Mouse (Mus musculus) small intestine, adult 2 months (tissue): ENCODE results near the gene Ckm. TPM values are rescaled to one million over a fixed set of nuclear protein-coding genes. Genes with fewer than 3 reads are reported as not detected.

Experiments
- H3K27ac ChIP-seq: fragments of 200-500 bp; 2 replicates; pipeline ENCODE4 v1.5.1; 2012; ENCODE audit warnings: low read depth, low read length, control low read depth, inconsistent platforms; ENCODE audit not compliant: insufficient read depth
- H3K27me3 ChIP-seq: fragments of 200-500 bp; 2 replicates; pipeline ENCODE4 v1.6.1; 2012; ENCODE audit warnings: mild to moderate bottlenecking, moderate library complexity, low read length, inconsistent platforms; ENCODE audit not compliant: control insufficient read depth, insufficient read depth
- H3K36me3 ChIP-seq: fragments of 200-500 bp; 2 replicates; pipeline ENCODE4 v1.6.1; 2012; ENCODE audit warnings: mild to moderate bottlenecking, low read length, control low read depth, inconsistent platforms; ENCODE audit not compliant: control insufficient read depth, insufficient read depth
- H3K4me1 ChIP-seq: fragments of 200-500 bp; 2 replicates; pipeline ENCODE4 v1.6.1; 2012; ENCODE audit warnings: low read length, inconsistent platforms, mixed read lengths; ENCODE audit not compliant: control insufficient read depth, insufficient read depth, insufficient read length
- H3K4me3 ChIP-seq: fragments of 200-500 bp; 2 replicates; pipeline ENCODE4 v1.5.1; 2012; ENCODE audit warnings: low read depth, mild to moderate bottlenecking, control low read depth, inconsistent platforms, low read length, moderate library complexity
- CTCF ChIP-seq: fragments of 200-500 bp; IDR thresholded peaks from 2 replicates; pipeline ENCODE4 v1.5.1; 2012; ENCODE audit warnings: low read depth, mild to moderate bottlenecking, control low read depth, inconsistent platforms, low read length, moderate library complexity, mixed read lengths; ENCODE audit not compliant: insufficient replicate concordance, insufficient read length; ENCODE audit errors: extremely low read depth
- POLR2A ChIP-seq: fragments of 200-500 bp; IDR thresholded peaks from 2 replicates; pipeline ENCODE4 v1.6.1; 2012; ENCODE audit warnings: low read depth, mild to moderate bottlenecking, control low read depth, inconsistent platforms, low read length, moderate library complexity
- WGBS: fragments of 180-500 bp; shearing (Covaris S2); methylation state at CpG from one replicate; pipeline ENCODE4 v1.1.7; 2018; 5-methylcytosine and 5-hydroxymethylcytosine counted together
- polyA plus RNA-seq: library from polyadenylated mRNA; depleted of rRNA; stranded (reverse); fragments of >200 nt; gene quantifications from 2 replicates; pipeline ENCODE4 v1.2.3, GENCODE M21; 2012; rRNA removed

Gene Ckm
- 31.9 and 45.3 TPM in 2 replicates for polyA plus RNA-seq

DNA sequence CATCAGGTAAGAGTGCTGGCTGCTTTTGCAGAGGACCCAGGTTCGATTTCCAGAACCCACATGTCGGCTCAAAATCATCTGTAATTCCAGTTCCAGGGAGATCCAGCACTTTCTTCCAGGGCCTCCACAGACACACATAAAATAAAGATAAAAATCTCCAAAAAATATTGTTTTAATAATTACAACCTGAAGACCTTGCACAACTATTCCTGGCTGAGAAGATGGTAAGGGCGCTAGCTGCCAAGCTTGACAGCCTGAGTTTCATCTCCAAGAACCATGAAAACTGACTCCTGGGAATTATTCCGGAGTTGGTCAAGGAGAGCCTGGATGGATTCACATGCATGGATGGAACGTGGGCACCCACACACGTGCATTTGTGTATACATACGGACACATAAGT is at the start of gene Ckm:
Ckm (plus strand) TSS at position 301 of the 400 bp plus-strand sequence.
- Histone ChIP-seq H3K4me1 (peaks cover 8% of the 10 kb centered on the region), H3K27ac (no peak within 1 kb of the TSS), H3K27me3 (peaks cover 7% of the 10 kb centered on the region), H3K4me3 (peak within 1 kb of the TSS; percentile 64), H3K36me3 (no peaks in the 10 kb centered on the region)
- 48% methylated on average over 7 of the region's 7 CpGs for WGBS
- TF ChIP-seq CTCF (no peak), POLR2A (no peak)

DNA sequence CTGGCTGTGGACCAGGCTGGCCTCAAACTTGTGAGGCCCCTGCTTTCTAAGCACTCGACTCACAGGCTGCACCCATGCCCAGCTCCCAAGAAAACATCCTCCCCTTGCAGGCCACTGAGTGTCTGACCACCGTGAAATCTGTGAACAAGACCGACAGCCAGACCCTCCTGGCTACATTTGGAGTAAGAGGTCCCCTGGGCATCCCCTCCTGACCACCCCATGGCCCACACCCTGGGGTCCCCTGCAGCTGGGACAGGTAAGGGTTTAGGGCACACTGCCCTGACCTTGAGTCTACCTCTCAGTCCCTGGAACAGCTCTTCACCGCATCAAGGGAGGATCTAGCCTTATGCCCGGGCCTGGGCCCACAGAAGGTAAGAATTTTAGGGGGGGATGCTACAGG is 49.6 kb upstream of the Ckm start:
- H3K4me1 ChIP-seq, result peaks cover under 1% of the 10 kb centered on the region
- H3K4me3 ChIP-seq, result no peak overlapping the region
- H3K27ac ChIP-seq, result no peak overlapping the region
- H3K36me3 ChIP-seq, result peaks cover 6% of the 10 kb centered on the region; the same call in 1 of the 2 replicates
- no peaks in the 10 kb centered on the region for H3K27me3 ChIP-seq
- TF ChIP-seq CTCF (no peak), POLR2A (no peak)
- WGBS, result 90% methylated on average over 5 of the region's 5 CpGs

DNA sequence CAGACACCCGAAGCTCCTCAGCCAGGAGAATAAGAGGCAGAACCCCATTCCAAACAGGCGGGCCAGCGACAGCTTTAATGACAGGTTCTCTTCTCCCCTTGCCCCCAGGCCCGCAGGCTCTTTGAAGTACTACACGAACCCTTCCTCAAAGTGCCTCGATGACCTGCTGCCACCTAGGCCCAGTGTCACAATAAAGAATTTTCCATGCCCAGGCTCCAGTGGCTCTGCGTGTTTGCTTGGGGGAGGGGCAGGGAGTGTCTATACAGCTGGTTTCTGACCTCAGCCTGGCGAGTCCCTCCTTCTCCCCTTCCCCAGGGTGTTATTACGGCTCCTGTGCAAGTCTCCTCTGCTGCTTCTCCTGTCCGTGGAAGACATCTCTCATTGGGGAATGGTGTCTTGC is 48.3 kb upstream of the Ckm start:
- TF ChIP-seq CTCF, result no peak
- no peak for TF ChIP-seq POLR2A
- 0 out of 2 replicates have a peak, but pooled peaks cover 4% of the 10 kb centered on the region for H3K36me3 ChIP-seq
- H3K4me1 ChIP-seq, result peaks cover 2% of the 10 kb centered on the region
- no peak overlapping the region for H3K4me3 ChIP-seq
- no peak overlapping the region for H3K27ac ChIP-seq
- no peaks in the 10 kb centered on the region for H3K27me3 ChIP-seq
- 73% methylated on average over 10 of the region's 10 CpGs for WGBS

DNA sequence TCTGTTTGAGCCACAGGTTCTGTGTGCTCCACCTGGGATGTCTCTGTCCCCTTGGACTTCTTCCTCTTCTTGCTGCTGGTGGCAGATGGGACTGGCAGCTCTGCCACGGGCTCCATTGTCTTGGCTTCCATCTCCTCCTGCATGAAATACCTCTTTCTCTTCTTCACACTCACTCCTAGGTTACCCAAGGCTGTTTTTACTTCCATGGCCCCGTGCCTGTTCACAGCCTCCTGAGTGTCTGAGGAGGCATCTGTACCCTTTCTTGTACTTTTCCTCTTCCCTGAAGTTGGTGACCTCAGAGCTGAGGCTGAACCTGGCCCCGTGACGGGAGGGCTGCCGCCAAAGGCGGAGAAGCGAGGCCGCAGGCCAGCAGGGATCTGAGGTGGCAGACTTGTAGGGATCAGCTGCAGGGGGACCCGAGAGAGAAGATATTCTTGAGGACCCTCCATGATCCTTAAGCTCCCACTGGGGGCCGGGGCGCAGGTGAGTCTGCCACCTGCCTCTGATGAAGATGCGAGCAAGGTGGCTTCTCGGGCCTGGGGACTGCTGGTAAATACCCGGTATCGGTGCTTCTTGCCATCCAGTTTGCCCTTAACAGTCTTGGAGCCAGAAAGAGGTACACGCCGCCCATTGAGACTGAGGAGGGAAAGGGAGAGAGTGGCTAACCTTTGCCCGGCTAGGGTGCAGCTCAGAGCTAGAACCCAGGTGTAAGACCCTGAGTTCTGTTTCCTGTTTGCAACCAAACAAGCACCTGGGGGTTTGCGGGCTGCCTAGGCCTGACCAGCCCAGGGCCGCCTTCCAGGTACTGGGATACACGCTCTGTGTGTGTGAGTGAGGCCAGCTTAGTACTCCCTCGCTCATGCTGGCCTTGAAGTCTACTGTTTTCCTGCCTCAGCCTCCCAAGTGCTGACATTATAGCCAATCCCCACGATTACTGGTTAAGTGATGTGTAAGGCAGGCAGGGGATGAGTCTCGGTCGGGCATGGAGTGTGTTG is 46.9 kb upstream of the Ckm start:
- 83% methylated on average over 25 of the region's 25 CpGs for WGBS

DNA sequence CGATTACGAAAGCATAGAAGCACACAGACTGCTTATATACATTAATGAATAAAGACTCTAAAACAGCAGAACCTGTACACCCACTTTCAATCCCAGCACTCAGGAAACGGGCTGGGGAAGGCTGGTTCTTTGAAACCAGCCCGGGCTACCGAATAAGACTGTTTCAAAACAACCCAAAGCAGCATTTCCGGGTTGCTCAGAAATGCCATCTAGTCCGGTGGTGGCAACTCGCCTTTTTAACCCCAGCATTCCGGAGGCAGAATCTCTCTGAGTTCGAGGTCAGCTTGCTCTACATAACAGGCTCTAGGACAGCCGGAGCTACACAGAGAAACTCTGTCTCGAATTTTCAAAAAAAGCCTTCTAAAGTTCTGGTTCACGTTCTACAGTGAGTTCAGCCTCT is 45.9 kb upstream of the Ckm start:
- 4% methylated on average over 13 of the region's 13 CpGs for WGBS
- H3K36me3 ChIP-seq, result 0 out of 2 replicates have a peak, but pooled peaks cover 4% of the 10 kb centered on the region
- peaks cover 2% of the 10 kb centered on the region for H3K4me1 ChIP-seq
- TF ChIP-seq CTCF (no peak), POLR2A (no peak)
- H3K4me3 ChIP-seq, result peak overlapping the region; percentile 38; the same call in 1 of the 2 replicates
- no peaks in the 10 kb centered on the region for H3K27me3 ChIP-seq
- no peak overlapping the region for H3K27ac ChIP-seq

More for the DNA sequence above, 46.9 kb upstream of the Ckm start:
- Histone ChIP-seq H3K27ac (no peak overlapping the region), H3K4me3 (no peak overlapping the region), H3K27me3 (no peaks in the 10 kb centered on the region), H3K4me1 (peaks cover 2% of the 10 kb centered on the region), H3K36me3 (0 out of 2 replicates have a peak, but pooled peaks cover 4% of the 10 kb centered on the region)
- TF ChIP-seq CTCF, result no peak
- TF ChIP-seq POLR2A, result no peak

DNA sequence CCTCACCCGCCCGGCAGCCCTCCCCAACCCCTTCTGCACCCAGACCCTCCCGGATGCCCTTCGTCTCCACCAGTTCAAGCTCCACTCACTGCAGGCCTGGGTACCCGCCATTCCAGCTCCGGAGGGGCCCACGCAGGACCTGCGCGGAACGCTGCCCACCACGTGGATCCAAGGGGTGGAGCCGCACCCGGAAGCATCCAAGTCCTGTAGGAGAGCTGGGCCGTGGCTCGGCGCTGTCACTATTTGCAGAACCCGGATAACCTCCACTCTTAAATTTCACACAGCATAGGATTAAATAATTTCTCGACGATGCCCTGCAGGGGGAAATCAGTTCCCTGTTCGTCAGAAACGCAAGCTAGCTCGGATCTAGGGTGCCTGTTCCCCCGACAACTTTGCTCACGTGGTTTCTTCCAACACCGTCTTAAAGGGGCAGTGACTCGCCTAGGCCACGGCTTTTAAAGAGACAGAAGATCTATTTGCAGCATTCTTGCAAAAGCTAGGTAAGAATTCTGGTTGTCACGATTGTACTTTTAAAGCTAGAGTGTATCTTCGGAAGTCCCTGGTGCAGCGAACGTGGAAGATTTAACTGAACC is 45.2 kb upstream of the Ckm start, which contains the start of the genes Cd3eap and Ppp1r13l:
Cd3eap (minus strand) TSS at position 185 of the 593 bp plus-strand sequence.
Ppp1r13l (plus strand) TSS at position 451 of the 593 bp plus-strand sequence.
- Histone ChIP-seq H3K36me3 (0 out of 2 replicates have a peak, but pooled peaks cover 4% of the 10 kb centered on the region), H3K27ac (peak within 1 kb of the TSS; percentile 57), H3K27me3 (no peaks in the 10 kb centered on the region), H3K4me3 (peak within 1 kb of the TSS; percentile 73), H3K4me1 (peaks cover 2% of the 10 kb centered on the region)
- no peak for TF ChIP-seq POLR2A
- TF ChIP-seq CTCF, result no peak
- under 1% methylated on average over 31 of the region's 31 CpGs for WGBS

DNA sequence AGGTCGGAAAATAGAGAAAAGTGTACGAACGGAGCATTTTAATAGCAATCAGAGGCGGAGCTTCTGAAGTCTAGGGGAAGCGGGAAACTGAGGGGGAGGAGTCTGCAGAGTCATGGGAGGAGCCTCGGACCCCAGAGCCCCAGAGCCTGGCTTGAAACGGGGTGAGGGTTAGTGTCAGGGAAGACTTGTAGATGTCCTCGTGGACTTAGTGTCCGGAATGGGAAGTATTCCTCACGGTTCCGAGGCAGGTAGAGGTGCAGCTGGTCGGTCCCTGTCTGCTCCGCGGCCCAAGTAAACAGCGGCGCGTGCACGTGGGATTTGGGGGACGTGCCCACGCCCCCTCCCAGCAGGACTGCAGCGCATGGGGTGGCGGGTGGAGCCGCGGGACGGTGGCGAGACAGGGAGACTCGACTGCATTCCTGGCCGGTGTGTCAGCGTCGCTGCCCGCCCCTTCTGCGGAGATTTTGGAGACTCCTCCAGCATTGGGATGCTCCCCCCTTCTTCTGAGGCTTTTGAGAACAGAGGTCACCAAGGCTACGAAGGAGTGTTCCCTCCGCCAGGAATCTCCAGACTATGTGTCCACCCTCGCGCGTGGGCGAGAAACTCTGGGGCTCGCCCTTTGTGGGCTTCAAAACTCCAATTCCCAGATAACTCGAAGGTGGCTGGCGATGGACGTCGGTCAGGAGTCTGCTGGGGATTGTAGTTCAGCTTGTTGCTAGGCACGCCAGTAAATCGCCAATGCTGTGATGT is 44.5 kb upstream of the Ckm start:
- Histone ChIP-seq H3K27me3 (no peaks in the 10 kb centered on the region), H3K4me1 (peaks cover 2% of the 10 kb centered on the region), H3K4me3 (peak overlapping the region; percentile 73), H3K27ac (peak overlapping the region; percentile 57), H3K36me3 (0 out of 2 replicates have a peak, but pooled peaks cover 1% of the 10 kb centered on the region)
- under 1% methylated on average over 45 of the region's 45 CpGs for WGBS
- TF ChIP-seq CTCF (no peak), POLR2A (no peak)
